Mouse (Mus musculus) bone marrow, adult 2 months (tissue): ENCODE results near the gene Cyp4a30b. TPM values are rescaled to one million over a fixed set of nuclear protein-coding genes. Genes with fewer than 3 reads are reported as not detected.
"Not testable (repeated sequence)": the region's sequence is repeated elsewhere in the genome, so short reads cannot be mapped to it uniquely, and the experiment has no call there.

ENCODE experiments used
- H3K27ac ChIP-seq: fragments of 200-500 bp; 2 replicates; pipeline ENCODE4 v1.5.1; 2012; ENCODE audit warnings: low read depth, mild to moderate bottlenecking, control low read depth, inconsistent platforms, low read length; ENCODE audit not compliant: control insufficient read depth, poor library complexity, insufficient read depth
- H3K4me1 ChIP-seq: fragments of 200-500 bp; 2 replicates; pipeline ENCODE4 v1.6.1; 2011; ENCODE audit warnings: low read length; ENCODE audit not compliant: control insufficient read depth, insufficient read depth
- H3K4me3 ChIP-seq: fragments of 200-500 bp; replicated peaks from 2 replicates; pipeline ENCODE3; 2011; ENCODE audit warnings: mild to moderate bottlenecking, low read depth, low read length, control low read depth; ENCODE audit not compliant: control insufficient read depth
- CTCF ChIP-seq: fragments of 200-500 bp; IDR thresholded peaks from 2 replicates; pipeline ENCODE4 v1.5.1; 2011; ENCODE audit warnings: low read length, control low read depth; ENCODE audit not compliant: control insufficient read depth, insufficient read depth
- POLR2A ChIP-seq: fragments of 200-500 bp; IDR thresholded peaks from 2 replicates; pipeline ENCODE4 v1.6.1; 2011; ENCODE audit warnings: low read depth, mild to moderate bottlenecking, control low read depth, low read length, borderline replicate concordance; ENCODE audit not compliant: control insufficient read depth
- WGBS: fragments of 180-500 bp; shearing (Covaris S2); methylation state at CpG from one replicate; pipeline ENCODE4 v1.1.7; 2018; 5-methylcytosine and 5-hydroxymethylcytosine counted together
- polyA plus RNA-seq: library from polyadenylated mRNA; stranded (reverse); fragments of >200 nt; gene quantifications from 2 replicates; pipeline ENCODE4 v1.2.4, GENCODE M21; 2011; ENCODE audit warnings: low replicate concordance; ENCODE audit not compliant: missing spikeins, insufficient read depth, insufficient read length

The Cyp4a30b gene
- not detected in 2 replicates for polyA plus RNA-seq

- H3K4me1 ChIP-seq: no peaks in the 10 kb centered on the region
- TF ChIP-seq POLR2A (no peak), CTCF (no peak)
- H3K27ac ChIP-seq: no peak within 1 kb of the TSS
- H3K4me3 ChIP-seq: no peak within 1 kb of the TSS
- WGBS: 81% methylated on average over 3 of the region's 3 CpGs
Observed at GRCm38 (mm10) chr4:115452304-115452703, at the start of gene Cyp4a30b. TSS of gene Cyp4a30b (plus strand) at chr4:115452604.

DNA sequence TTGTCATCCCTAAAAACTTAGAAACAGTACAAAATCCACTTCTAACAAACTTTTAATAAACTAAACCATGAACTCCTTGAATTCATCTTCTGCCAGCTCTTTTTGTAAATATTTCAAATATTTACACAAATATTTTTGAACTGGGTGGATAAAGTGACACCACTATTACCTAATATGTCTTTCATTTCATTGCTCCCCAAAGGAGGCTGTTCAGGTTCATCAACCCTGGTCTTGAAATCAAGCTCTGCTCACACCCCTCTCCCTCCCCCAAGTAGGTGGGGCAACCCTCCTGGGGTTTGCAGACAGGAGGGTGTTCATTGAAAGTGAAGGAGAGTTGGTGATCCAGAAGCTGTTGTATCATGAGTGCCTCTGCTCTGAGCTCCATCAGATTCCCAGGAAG is 41.1 kb upstream of the Cyp4a30b start, which contains the start of gene Cyp4a12b:
Gene Cyp4a12b (plus strand): TSS at position 301 of the 400 bp plus-strand sequence.
- not testable (repeated sequence) for H3K27ac ChIP-seq, H3K4me1 ChIP-seq, H3K4me3 ChIP-seq

DNA sequence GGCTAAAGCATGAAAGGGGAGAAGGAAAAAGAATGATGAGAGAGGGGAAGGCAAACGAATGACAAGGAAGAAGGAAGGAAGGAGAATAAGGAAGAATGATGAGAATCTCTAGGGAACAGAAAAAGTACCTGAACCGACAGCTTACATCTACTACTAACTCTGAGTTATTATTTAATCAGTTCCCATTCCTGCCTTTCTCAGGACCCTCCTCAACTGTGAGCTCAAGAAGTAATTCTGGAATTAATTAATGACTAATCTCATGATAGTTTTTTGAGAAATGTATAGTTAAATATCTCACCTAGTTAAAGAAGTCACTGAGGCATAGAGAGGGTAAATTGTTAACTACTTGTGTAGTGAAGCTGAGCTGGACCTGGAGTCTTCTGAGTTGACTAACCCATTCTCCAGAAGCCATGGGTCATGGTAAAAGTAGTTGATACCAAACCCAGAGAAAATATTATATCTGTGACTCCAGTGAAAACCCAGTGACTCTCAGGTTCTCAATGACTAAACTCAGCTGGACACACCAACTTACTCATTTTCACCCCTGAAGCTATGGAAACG is 1.7 kb upstream of the Cyp4a30b start:
- H3K4me3 ChIP-seq: no peak overlapping the region
- TF ChIP-seq CTCF (no peak), POLR2A (no peak)
- H3K27ac ChIP-seq: no peak overlapping the region
- 31% methylated on average over 3 of the region's 3 CpGs for WGBS
- no peaks in the 10 kb centered on the region for H3K4me1 ChIP-seq

- 40% methylated on average over 3 of the region's 3 CpGs for WGBS
- H3K4me3 ChIP-seq, H3K27ac ChIP-seq, H3K4me1 ChIP-seq: not testable (repeated sequence)
Observed at GRCm38 (mm10) chr4:115473585-115473984, 21.2 kb downstream of the Cyp4a30b start.

- H3K4me3 ChIP-seq, H3K27ac ChIP-seq, H3K4me1 ChIP-seq: not testable (repeated sequence)
Observed at GRCm38 (mm10) chr4:115476051-115476450, 23.6 kb downstream of the Cyp4a30b start.

- Histone ChIP-seq H3K4me3 (no peak overlapping the region), H3K27ac (no peak overlapping the region), H3K4me1 (no peaks in the 10 kb centered on the region)
- 22% methylated on average over 6 of the region's 6 CpGs for WGBS
- TF ChIP-seq POLR2A (no peak), CTCF (no peak)
Observed at GRCm38 (mm10) chr4:115481006-115481652, 28.7 kb downstream of the Cyp4a30b start.

- TF ChIP-seq POLR2A: no peak
- TF ChIP-seq CTCF: no peak
- 84% methylated on average over 1 of the region's 1 CpGs for WGBS
- no peak within 1 kb of the TSS for H3K4me3 ChIP-seq
- no peak within 1 kb of the TSS for H3K27ac ChIP-seq
- H3K4me1 ChIP-seq: no peaks in the 10 kb centered on the region
Observed at GRCm38 (mm10) chr4:115496001-115496400, 43.6 kb downstream of the Cyp4a30b start, which contains the start of gene Cyp4a14. TSS of gene Cyp4a14 (minus strand) at chr4:115496142.

DNA sequence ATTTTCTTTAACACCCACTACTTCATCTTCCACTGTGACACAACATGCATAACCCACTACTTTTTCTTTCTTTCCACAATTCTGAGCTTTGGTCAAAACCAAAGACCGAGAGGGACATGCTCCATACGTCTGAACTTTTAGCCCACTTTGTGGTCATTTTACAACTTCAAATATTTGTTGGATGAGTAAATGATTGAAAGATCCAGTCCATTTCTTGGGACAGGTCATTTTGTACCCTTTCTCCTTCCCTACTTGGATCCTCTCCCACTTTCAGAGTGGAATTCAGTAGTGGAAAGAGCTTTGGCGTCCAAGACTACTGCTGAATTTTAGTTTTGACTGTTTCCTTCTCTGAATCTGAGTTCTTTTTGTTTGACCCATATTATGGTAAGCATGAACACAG is 45.1 kb downstream of the Cyp4a30b start:
- H3K27ac ChIP-seq: no peak overlapping the region
- no peak overlapping the region for H3K4me3 ChIP-seq
- H3K4me1 ChIP-seq: no peaks in the 10 kb centered on the region
- TF ChIP-seq CTCF (no peak), POLR2A (no peak)
- WGBS: 77% methylated on average over 3 of the region's 3 CpGs

GRCm38 (mm10) chr4:115513964-115514363 is 61.6 kb downstream of the Cyp4a30b start:
- H3K4me3 ChIP-seq, H3K27ac ChIP-seq, H3K4me1 ChIP-seq: not testable (repeated sequence)

DNA sequence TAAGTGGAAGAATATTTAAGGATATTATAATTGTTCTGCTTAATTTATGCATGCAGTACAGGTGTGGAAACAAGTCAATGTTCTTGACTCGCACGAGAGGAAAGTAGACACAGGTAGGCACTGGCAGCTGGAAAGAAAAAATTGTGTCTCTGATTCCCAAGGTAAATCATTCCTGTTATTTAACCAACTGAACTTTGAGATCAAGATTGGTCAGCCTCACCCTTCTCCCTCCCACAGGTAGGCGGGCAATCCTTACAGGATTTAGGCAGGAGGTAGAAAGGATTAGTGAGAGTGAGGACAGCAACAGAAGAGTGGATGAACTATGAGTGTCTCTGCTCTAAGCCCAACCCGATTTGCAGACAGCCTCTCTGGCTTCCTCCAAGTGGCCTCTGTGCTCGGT is 65.6 kb downstream of the Cyp4a30b start, which contains the start of gene Cyp4a10:
Gene Cyp4a10 (plus strand): TSS at position 265 of the 400 bp plus-strand sequence.
- WGBS: 80% methylated on average over 5 of the region's 5 CpGs
- H3K4me3 ChIP-seq, H3K4me1 ChIP-seq, H3K27ac ChIP-seq: not testable (repeated sequence)
